Comparison of ENCODE assay signal across 9 mouse cellular contexts in the genomic region with DNA sequence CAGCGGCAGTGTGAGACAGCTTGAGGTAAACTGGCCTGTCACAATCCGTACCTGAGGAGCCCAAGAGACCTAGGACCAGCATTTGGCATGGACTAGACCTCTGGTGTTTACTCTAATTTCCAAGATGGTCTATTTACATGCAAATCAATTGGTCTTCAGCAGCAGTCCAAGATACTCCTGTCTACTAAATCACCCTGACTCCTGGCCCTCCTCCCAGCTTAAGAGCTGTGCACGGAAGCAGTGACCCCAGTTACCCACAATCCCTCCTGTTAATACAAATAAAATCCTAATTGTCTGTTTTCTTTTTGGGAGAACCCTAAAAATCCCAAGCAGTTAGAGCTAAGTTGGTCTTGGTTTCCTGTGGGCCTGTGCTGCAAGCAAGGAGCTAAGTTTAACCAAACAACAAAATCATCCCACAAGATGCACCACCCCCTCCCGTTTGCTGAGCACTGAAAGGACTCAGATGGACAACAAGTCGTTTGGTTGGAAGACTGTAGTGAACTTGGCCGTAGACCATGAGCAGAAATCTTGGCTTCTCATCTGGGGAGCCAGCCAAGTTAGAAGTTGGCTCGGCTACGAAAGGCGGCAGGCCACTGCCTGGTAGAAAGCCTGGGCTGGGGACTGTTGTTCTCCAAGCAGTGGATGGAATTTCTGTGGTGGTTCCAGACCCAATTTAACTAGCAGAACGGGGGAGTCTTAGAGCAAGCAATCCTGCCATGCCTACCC. TPM values are rescaled to one million over a fixed set of nuclear protein-coding genes. Genes with fewer than 3 reads are reported as not detected.
A peak's percentile ranks its signal among the peaks of the same experiment; 100 is the strongest.
DNase-seq lines count a peak whose midpoint lies in the region; ATAC-seq and TF ChIP-seq lines count a peak whose summit lies in the region.
"Had no signal": no experiment of that assay in that cellular context is flagged by ENCODE, and none has a peak within 500 bp of the region (broad histone marks: within the 10 kb centered on the region; RNA-seq: fewer than 3 reads in every experiment).

No protein-coding gene starts in this region.

- H3K36me3 ChIP-seq in neural tube, embryonic 13.5 days: peaks cover 78% of the 10 kb centered on the region
- H3K36me3 ChIP-seq in hindbrain, postnatal 0 days (ENCODE audit: insufficient read depth, low read length): peaks cover 52% of the 10 kb centered on the region

- H3K4me2 ChIP-seq in neural tube, embryonic 13.5 days: no peak overlapping the region
- H3K4me2 ChIP-seq in hindbrain, postnatal 0 days (ENCODE audit: low read depth, low read length): no peak overlapping the region
- H3K4me2 ChIP-seq: limb, embryonic 12.5 days had no signal

- no peak overlapping the region for H3K9ac ChIP-seq in neural tube, embryonic 13.5 days
- H3K9ac ChIP-seq in hindbrain, postnatal 0 days (replicated peaks; ENCODE audit: low read length): no peak overlapping the region; the same call in 1 of the 2 replicates
- H3K9ac ChIP-seq: limb, embryonic 12.5 days had no signal

- H3K27me3 ChIP-seq in neural tube, embryonic 13.5 days: no peaks in the 10 kb centered on the region
- H3K27me3 ChIP-seq in hindbrain, postnatal 0 days (ENCODE audit: insufficient read depth, low read length): no peaks in the 10 kb centered on the region
- H3K27me3 ChIP-seq: limb, embryonic 12.5 days had no signal

- TF ChIP-seq CTCF in hindbrain, postnatal 0 days (IDR thresholded peaks at IDR 0.05; ENCODE audit: low read depth): no peak

- H3K4me1 ChIP-seq in neural tube, embryonic 13.5 days (replicated peaks): peaks cover 25% of the 10 kb centered on the region
- peaks cover 7% of the 10 kb centered on the region for H3K4me1 ChIP-seq in hindbrain, postnatal 0 days (ENCODE audit: insufficient read depth, low read length)
- H3K4me1 ChIP-seq: limb, embryonic 12.5 days had no signal

- ATAC-seq in neural tube, embryonic 13.5 days (ENCODE audit: low read depth): peak; percentile 86
- peak; percentile 92 for ATAC-seq in hindbrain, postnatal 0 days
- no peak for ATAC-seq in erythroblast, adult 5-6 weeks (replicated peaks; ENCODE audit: low FRiP score, poor library complexity, severe bottlenecking)

- DNase-seq in neural tube, embryonic 10.5 days (ENCODE audit: extremely low spot score, low spot score): no peak
- peak; percentile 95 for DNase-seq in fibroblast of lung, adult 2 months (ENCODE audit: low read depth)
- peak; percentile 89 for DNase-seq in hindbrain, postnatal 0 days (ENCODE audit: low spot score)
- DNase-seq in left cerebral cortex, adult 8-10 months (ENCODE audit: low spot score in 2 of 2): peak; percentile 44 to 80
- DNase-seq in ovary, postnatal 36 days (ENCODE audit: low spot score): peak; percentile 73
- DNase-seq in thymus, postnatal 36 days: no peak

- H3K9me3 ChIP-seq in neural tube, embryonic 13.5 days: no peaks in the 10 kb centered on the region
- no peaks in the 10 kb centered on the region for H3K9me3 ChIP-seq in hindbrain, postnatal 0 days (ENCODE audit: low read length)
- H3K9me3 ChIP-seq: limb, embryonic 12.5 days had no signal

- H3K27ac ChIP-seq in neural tube, embryonic 13.5 days (replicated peaks): peak overlapping the region; percentile 20; the same call in 1 of the 2 replicates
- peak overlapping the region; percentile 69 for H3K27ac ChIP-seq in hindbrain, postnatal 0 days
- H3K27ac ChIP-seq: limb, embryonic 12.5 days had no signal

- no peak overlapping the region for H3K4me3 ChIP-seq in neural tube, embryonic 13.5 days
- no peak overlapping the region for H3K4me3 ChIP-seq in hindbrain, postnatal 0 days (ENCODE audit: low read length)
- H3K4me3 ChIP-seq: limb, embryonic 12.5 days had no signal

- 65% methylated on average over 10 of the region's 10 CpGs for WGBS in neural tube, embryonic 13.5 days
- 47% methylated on average over 10 of the region's 10 CpGs for WGBS in hindbrain, postnatal 0 days

RNA-seq across cellular contexts. Expression of gene Max, which starts 7.1 kb away (rescaled TPM):
- polyA plus RNA-seq in neural tube, embryonic 13.5 days (2015; fragmentation: Nextera tagmentation; extraction: Ambion mirVana): 14.5 and 17.8 TPM in 2 replicates
- total RNA-seq in hindbrain, postnatal 0 days (2014; rRNA removed): 44.0 and 60.1 TPM in 2 replicates
- 18.2 TPM in 2 replicates for polyA plus RNA-seq in hindbrain, postnatal 0 days (2015; fragmentation: Nextera tagmentation; extraction: Ambion mirVana)
- total RNA-seq in left cerebral cortex, adult 8-10 months (2022): 10 to 100 TPM; 77.6 to 91.1 (median 82.8) TPM
- total RNA-seq in erythroblast, adult 5-6 weeks (2015; ENCODE audit: low replicate concordance): 56.6 and 89.2 TPM in 2 replicates
- total RNA-seq in erythroblast, adult 5-6 weeks (2017; ENCODE audit: low replicate concordance): 62.9 and 210 TPM in 2 replicates

Comparison
In these comparisons a context has a peak if more than half of its experiments do, and no peak if none do; other contexts are left out.
1. DNase-seq: peak in fibroblast of lung, adult 2 months (single experiment), hindbrain, postnatal 0 days (single experiment), left cerebral cortex, adult 8-10 months (2 of 2) and ovary, postnatal 36 days (single experiment); none in neural tube, embryonic 10.5 days (single experiment) and thymus, postnatal 36 days (0 of 2).